17 mouse cellular contexts compared by ENCODE assay signal in genomic region chr12:108042239-108042571, GRCm38 (mm10). TPM values are rescaled to one million over a fixed set of nuclear protein-coding genes. Genes with fewer than 3 reads are reported as not detected.
DNase-seq lines count a peak whose midpoint lies in the region; ATAC-seq and TF ChIP-seq lines count a peak whose summit lies in the region.
"Had no signal": no experiment of that assay in that cellular context is flagged by ENCODE, and none has a peak within 500 bp of the region (broad histone marks: within the 10 kb centered on the region; RNA-seq: fewer than 3 reads in every experiment).

No protein-coding gene starts in this region.

- peaks cover 6% of the 10 kb centered on the region; the same call in 1 of the 2 replicates for H3K4me1 ChIP-seq in heart, embryonic 12.5 days (replicated peaks)
- H3K4me1 ChIP-seq in kidney, postnatal 0 days (replicated peaks; ENCODE audit: insufficient read depth, low read length): no peaks in the 10 kb centered on the region
- no peaks in the 10 kb centered on the region for H3K4me1 ChIP-seq in midbrain, embryonic 11.5 days (ENCODE audit: control insufficient read depth, insufficient read depth, low read length)
- no peaks in the 10 kb centered on the region for H3K4me1 ChIP-seq in midbrain, embryonic 13.5 days (replicated peaks)
- H3K4me1 ChIP-seq: forebrain, embryonic 13.5 days; limb, embryonic 12.5 days; midbrain, embryonic 12.5 days; neural tube, embryonic 13.5 days had no signal

- ATAC-seq in heart, embryonic 12.5 days (ENCODE audit: insufficient number of reproducible peaks, low FRiP score): peak; percentile 7; the same call in 1 of the 2 replicates
- peak; percentile 26; the same call in 1 of the 2 replicates for ATAC-seq in kidney, postnatal 0 days (replicated peaks; ENCODE audit: low FRiP score, low read depth)
- no peak for ATAC-seq in midbrain, embryonic 11.5 days (ENCODE audit: low FRiP score)
- no peak for ATAC-seq in midbrain, embryonic 13.5 days
- ATAC-seq in inflammation-experienced regulatory T-cells, adult 6 months: no peak
- ATAC-seq: forebrain, embryonic 13.5 days had no signal

- no peak overlapping the region for H3K4me3 ChIP-seq in heart, embryonic 12.5 days
- H3K4me3 ChIP-seq in kidney, postnatal 0 days (replicated peaks; ENCODE audit: low read depth, low read length): no peak overlapping the region
- H3K4me3 ChIP-seq in midbrain, embryonic 11.5 days (ENCODE audit: low read depth, low read length): no peak overlapping the region
- no peak overlapping the region for H3K4me3 ChIP-seq in midbrain, embryonic 13.5 days (replicated peaks)
- H3K4me3 ChIP-seq: forebrain, embryonic 13.5 days; limb, embryonic 12.5 days; liver, embryonic 15.5 days; midbrain, embryonic 12.5 days; neural tube, embryonic 13.5 days had no signal

- H3K9me3 ChIP-seq in heart, embryonic 12.5 days (replicated peaks): no peaks in the 10 kb centered on the region
- H3K9me3 ChIP-seq in kidney, postnatal 0 days (replicated peaks; ENCODE audit: low read length): no peaks in the 10 kb centered on the region
- no peaks in the 10 kb centered on the region for H3K9me3 ChIP-seq in midbrain, embryonic 11.5 days (ENCODE audit: control insufficient read depth, low read length)
- no peaks in the 10 kb centered on the region for H3K9me3 ChIP-seq in midbrain, embryonic 13.5 days
- H3K9me3 ChIP-seq: forebrain, embryonic 13.5 days; limb, embryonic 12.5 days; liver, embryonic 15.5 days; midbrain, embryonic 12.5 days; neural tube, embryonic 13.5 days had no signal

- no peaks in the 10 kb centered on the region for H3K36me3 ChIP-seq in heart, embryonic 12.5 days
- H3K36me3 ChIP-seq in kidney, postnatal 0 days (ENCODE audit: insufficient read depth, low read length): no peaks in the 10 kb centered on the region
- no peaks in the 10 kb centered on the region for H3K36me3 ChIP-seq in midbrain, embryonic 11.5 days (ENCODE audit: control insufficient read depth, insufficient read depth, low read length)
- H3K36me3 ChIP-seq in midbrain, embryonic 13.5 days: no peaks in the 10 kb centered on the region
- H3K36me3 ChIP-seq: limb, embryonic 12.5 days; liver, embryonic 15.5 days; midbrain, embryonic 12.5 days; neural tube, embryonic 13.5 days had no signal

- peaks cover 14% of the 10 kb centered on the region; the same call in 1 of the 2 replicates for H3K27me3 ChIP-seq in heart, embryonic 12.5 days (replicated peaks)
- no peaks in the 10 kb centered on the region for H3K27me3 ChIP-seq in kidney, postnatal 0 days (ENCODE audit: insufficient read depth, low read length)
- no peaks in the 10 kb centered on the region for H3K27me3 ChIP-seq in midbrain, embryonic 11.5 days (ENCODE audit: control insufficient read depth, insufficient read depth, low read length)
- no peaks in the 10 kb centered on the region for H3K27me3 ChIP-seq in midbrain, embryonic 13.5 days
- H3K27me3 ChIP-seq: forebrain, embryonic 13.5 days; liver, embryonic 15.5 days; neural tube, embryonic 13.5 days had no signal

- DNase-seq in heart, postnatal 10 days: no peak
- no peak for DNase-seq in kidney, postnatal 0 days (ENCODE audit: low spot score)
- no peak for DNase-seq in kidney, adult 18-20 months
- DNase-seq in midbrain, embryonic 11.5 days (ENCODE audit: low spot score, missing footprints): peak; percentile 61

- H3K9ac ChIP-seq in heart, embryonic 12.5 days: no peak overlapping the region
- H3K9ac ChIP-seq in kidney, postnatal 0 days (ENCODE audit: low read depth, low read length): no peak overlapping the region
- H3K9ac ChIP-seq in midbrain, embryonic 11.5 days (ENCODE audit: low read length): no peak overlapping the region
- H3K9ac ChIP-seq in midbrain, embryonic 13.5 days (replicated peaks): no peak overlapping the region
- H3K9ac ChIP-seq: forebrain, embryonic 13.5 days; hindbrain, embryonic 14.5 days; limb, embryonic 12.5 days; liver, embryonic 15.5 days; lung, embryonic 14.5 days; midbrain, embryonic 12.5 days; neural tube, embryonic 13.5 days had no signal

- no peak for TF ChIP-seq CTCF in kidney, postnatal 0 days (IDR thresholded peaks at IDR 0.05; ENCODE audit: low read depth)

- intact Hi-C loops in heart, postnatal 10 days (cut with DNase I): no loop called here

- H3K4me2 ChIP-seq in heart, embryonic 12.5 days: no peak overlapping the region
- H3K4me2 ChIP-seq in kidney, postnatal 0 days (ENCODE audit: low read length): no peak overlapping the region
- H3K4me2 ChIP-seq in midbrain, embryonic 11.5 days: no peak overlapping the region
- no peak overlapping the region for H3K4me2 ChIP-seq in midbrain, embryonic 13.5 days (replicated peaks)
- H3K4me2 ChIP-seq: forebrain, embryonic 13.5 days; heart, embryonic 11.5 days; hindbrain, embryonic 14.5 days; limb, embryonic 12.5 days; liver, embryonic 15.5 days; lung, embryonic 14.5 days; midbrain, embryonic 12.5 days; neural tube, embryonic 13.5 days had no signal

- no peak overlapping the region for H3K27ac ChIP-seq in heart, embryonic 12.5 days (ENCODE audit: poor library complexity, severe bottlenecking)
- no peak overlapping the region for H3K27ac ChIP-seq in kidney, postnatal 0 days
- no peak overlapping the region for H3K27ac ChIP-seq in midbrain, embryonic 11.5 days (ENCODE audit: low read depth, low read length)
- H3K27ac ChIP-seq in midbrain, embryonic 13.5 days: no peak overlapping the region
- H3K27ac ChIP-seq: forebrain, embryonic 13.5 days; hindbrain, embryonic 14.5 days; limb, embryonic 12.5 days; liver, embryonic 15.5 days; midbrain, embryonic 12.5 days; neural tube, embryonic 13.5 days had no signal

- 41% methylated on average over 3 of the region's 3 CpGs for WGBS in heart, embryonic 12.5 days
- WGBS in kidney, postnatal 0 days: 55% methylated on average over 3 of the region's 3 CpGs
- WGBS in midbrain, embryonic 11.5 days: 83% methylated on average over 3 of the region's 3 CpGs
- 79% methylated on average over 3 of the region's 3 CpGs for WGBS in midbrain, embryonic 13.5 days

RNA-seq across cellular contexts. Expression of gene Bcl11b, which starts 38.8 kb away (rescaled TPM):
- 4.9 and 5.0 TPM in 2 replicates for polyA plus RNA-seq in heart, embryonic 12.5 days (2016; fragmentation: Nextera tagmentation; extraction: Ambion mirVana)
- total RNA-seq in heart, postnatal 10 days (2021): 1 to 10 TPM; 1.6 to 1.8 TPM
- 2.2 and 2.4 TPM in 2 replicates for polyA plus RNA-seq in kidney, postnatal 0 days (2015; fragmentation: Nextera tagmentation; extraction: Ambion mirVana)
- polyA plus RNA-seq in midbrain, embryonic 11.5 days (2014; fragmentation: Nextera tagmentation; extraction: Ambion mirVana): 4.5 and 6.3 TPM in 2 replicates
- 19.2 and 27.0 TPM in 2 replicates for polyA plus RNA-seq in midbrain, embryonic 13.5 days (2015; fragmentation: Nextera tagmentation; extraction: Ambion mirVana)
- polyA plus RNA-seq in inflammation-experienced regulatory T-cells, adult 6 months (2017; shearing (Covaris generic)): 10 to 100 TPM; 26.0 to 46.3 (median 40.8) TPM
- total RNA-seq: granulocyte monocyte progenitor cell, adult 5-6 weeks; MEL had no signal

Comparison
In these comparisons a context has a peak if more than half of its experiments do, and no peak if none do; other contexts are left out.
1. ATAC-seq: peak in heart, embryonic 12.5 days (single experiment) and kidney, postnatal 0 days (single experiment); none in midbrain, embryonic 11.5 days (single experiment), midbrain, embryonic 13.5 days (single experiment) and inflammation-experienced regulatory T-cells, adult 6 months (single experiment).